Mouse (Mus musculus): ENCODE results near the gene L3mbtl4.

Gene L3mbtl4

DNA sequence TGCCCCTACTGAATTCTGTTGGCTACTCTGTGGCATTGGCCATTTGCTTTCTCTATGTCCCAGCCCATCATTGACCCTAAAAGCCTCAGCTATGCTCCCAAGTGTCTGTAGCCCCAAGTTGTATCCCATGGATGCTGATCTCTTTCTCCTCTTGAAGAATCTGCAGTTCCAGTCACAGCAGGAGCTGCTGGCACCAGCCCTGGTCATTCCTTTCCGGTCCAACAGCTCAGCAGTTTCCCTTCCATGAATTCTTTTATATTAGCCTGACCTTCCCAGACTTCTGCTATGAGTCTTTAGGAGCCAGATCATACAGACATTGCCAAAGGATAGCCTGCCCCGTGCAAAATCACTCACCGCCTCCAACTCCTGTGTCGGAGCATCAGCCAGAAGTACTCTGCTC lies 520.1 kb downstream of the L3mbtl4 start:
- DNase-seq (ENCODE audit: low read depth, low spot score): no peak
- H3K27me3 ChIP-seq (ENCODE audit: control insufficient read depth, insufficient read depth, low read length, poor library complexity, severe bottlenecking): no peaks in the 10 kb centered on the region
- H3K36me3 ChIP-seq (ENCODE audit: control insufficient read depth, insufficient read depth, low read length, poor library complexity, severe bottlenecking): no peaks in the 10 kb centered on the region

DNA sequence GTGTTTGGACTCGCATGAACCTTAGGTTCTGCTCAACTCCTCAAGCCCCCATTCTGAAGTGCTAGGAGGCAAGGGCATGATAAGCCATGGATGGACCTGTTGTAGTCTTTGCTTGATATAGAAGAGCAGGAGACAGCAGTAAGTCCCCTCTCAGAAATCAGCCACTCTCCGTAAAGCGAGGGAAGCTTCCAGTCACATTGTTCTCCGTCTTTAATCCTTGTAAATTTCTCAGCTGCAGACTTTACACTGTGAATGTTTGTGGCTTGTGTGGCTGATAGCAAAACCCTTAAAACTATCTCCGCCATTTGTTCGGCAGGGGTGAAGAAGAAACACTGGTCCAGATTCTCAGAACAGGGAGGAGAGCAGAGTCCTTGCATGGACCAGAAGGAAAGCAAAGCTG lies 552.7 kb downstream of the L3mbtl4 start, which contains the start of gene Tmem200c:
TSS of gene Tmem200c (plus strand) at position 301 of the 400 bp plus-strand sequence.
- no peak for DNase-seq (ENCODE audit: low read depth, low spot score)
- Histone ChIP-seq H3K27me3 (ENCODE audit: control insufficient read depth, insufficient read depth, low read length, poor library complexity, severe bottlenecking) (no peaks in the 10 kb centered on the region), H3K36me3 (ENCODE audit: control insufficient read depth, insufficient read depth, low read length, poor library complexity, severe bottlenecking) (no peaks in the 10 kb centered on the region)

All from splenic B cell, adult 2 months (primary cell).